Comparison of ENCODE assay signal across 9 mouse cellular contexts in the genomic region with DNA sequence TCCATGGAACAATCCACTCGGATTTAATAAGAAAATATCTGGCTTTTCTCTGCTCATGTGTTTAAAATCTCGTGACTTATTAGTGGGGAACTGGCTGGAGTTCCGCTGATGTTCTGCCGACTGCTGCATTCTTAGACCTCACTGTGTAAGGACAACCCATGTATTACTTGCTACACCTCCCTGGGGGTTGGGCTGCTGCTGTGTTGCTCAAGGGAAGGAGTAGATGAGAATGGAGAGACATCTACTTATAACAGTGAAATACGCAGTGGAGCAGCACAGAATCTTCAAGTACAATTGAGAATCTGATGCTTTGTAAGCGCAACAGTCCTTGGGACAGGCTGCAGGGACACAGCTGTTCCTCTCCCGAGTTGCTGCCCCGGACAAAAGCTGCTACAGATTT.
DNase-seq lines count a peak whose midpoint lies in the region; ATAC-seq lines count a peak whose summit lies in the region.
"Had no signal": no experiment of that assay in that cellular context is flagged by ENCODE, and none has a peak within 500 bp of the region (broad histone marks: within the 10 kb centered on the region; RNA-seq: fewer than 3 reads in every experiment).

No protein-coding gene starts in this region.

- no peaks in the 10 kb centered on the region for H3K27me3 ChIP-seq in hindbrain, embryonic 11.5 days (ENCODE audit: control insufficient read depth, insufficient read depth, low read length)
- H3K27me3 ChIP-seq in hindbrain, embryonic 12.5 days: no peaks in the 10 kb centered on the region
- H3K27me3 ChIP-seq in embryonic facial prominence, embryonic 15.5 days: no peaks in the 10 kb centered on the region
- H3K27me3 ChIP-seq in heart, embryonic 15.5 days: no peaks in the 10 kb centered on the region
- H3K27me3 ChIP-seq in stomach, embryonic 16.5 days (ENCODE audit: control insufficient read depth, insufficient read depth, low read length): no peaks in the 10 kb centered on the region
- H3K27me3 ChIP-seq: CH12.LX had no signal

- H3K9me3 ChIP-seq in hindbrain, embryonic 11.5 days (ENCODE audit: control insufficient read depth, low read length): no peaks in the 10 kb centered on the region
- H3K9me3 ChIP-seq in hindbrain, embryonic 12.5 days (replicated peaks): no peaks in the 10 kb centered on the region
- no peaks in the 10 kb centered on the region for H3K9me3 ChIP-seq in embryonic facial prominence, embryonic 15.5 days (replicated peaks)
- no peaks in the 10 kb centered on the region for H3K9me3 ChIP-seq in heart, embryonic 15.5 days (replicated peaks)
- no peaks in the 10 kb centered on the region for H3K9me3 ChIP-seq in stomach, embryonic 16.5 days (replicated peaks; ENCODE audit: control insufficient read depth, low read length)

- no peak overlapping the region for H3K4me3 ChIP-seq in hindbrain, embryonic 11.5 days (ENCODE audit: low read depth, low read length)
- H3K4me3 ChIP-seq in hindbrain, embryonic 12.5 days: no peak overlapping the region
- no peak overlapping the region for H3K4me3 ChIP-seq in embryonic facial prominence, embryonic 15.5 days (replicated peaks)
- peak overlapping the region; percentile 45 for H3K4me3 ChIP-seq in heart, embryonic 15.5 days
- peak overlapping the region; percentile 20 for H3K4me3 ChIP-seq in stomach, embryonic 16.5 days (replicated peaks; ENCODE audit: low read length)

- no peak overlapping the region for H3K27ac ChIP-seq in hindbrain, embryonic 11.5 days (ENCODE audit: low read depth, low read length)
- no peak overlapping the region for H3K27ac ChIP-seq in hindbrain, embryonic 12.5 days
- H3K27ac ChIP-seq in embryonic facial prominence, embryonic 15.5 days (replicated peaks): peak overlapping the region; percentile 48; the same call in 1 of the 2 replicates
- peak overlapping the region; percentile 85 for H3K27ac ChIP-seq in heart, embryonic 15.5 days
- H3K27ac ChIP-seq in stomach, embryonic 16.5 days (ENCODE audit: low read length): peak overlapping the region; percentile 86

- no peak for ATAC-seq in hindbrain, embryonic 11.5 days (ENCODE audit: low FRiP score)
- no peak for ATAC-seq in hindbrain, embryonic 12.5 days (ENCODE audit: low FRiP score)
- no peak for ATAC-seq in embryonic facial prominence, embryonic 15.5 days (ENCODE audit: insufficient number of reproducible peaks, low FRiP score, low TSS enrichment, low read depth)
- peak; percentile 80 for ATAC-seq in heart, embryonic 15.5 days (replicated peaks; ENCODE audit: insufficient number of reproducible peaks, insufficient read depth, low FRiP score, low read depth)
- ATAC-seq in megakaryocyte progenitor cell, adult 5-6 weeks (replicated peaks; ENCODE audit: poor library complexity): peak; percentile 35; the same call in 1 of the 2 replicates
- ATAC-seq in stomach, embryonic 16.5 days (ENCODE audit: insufficient read depth, low FRiP score): peak; percentile 84; the same call in 1 of the 2 replicates

- no peaks in the 10 kb centered on the region for H3K36me3 ChIP-seq in hindbrain, embryonic 11.5 days (ENCODE audit: control insufficient read depth, insufficient read depth, low read length)
- H3K36me3 ChIP-seq in hindbrain, embryonic 12.5 days: no peaks in the 10 kb centered on the region
- H3K36me3 ChIP-seq in embryonic facial prominence, embryonic 15.5 days: no peaks in the 10 kb centered on the region
- H3K36me3 ChIP-seq in heart, embryonic 15.5 days: no peaks in the 10 kb centered on the region
- H3K36me3 ChIP-seq in stomach, embryonic 16.5 days (ENCODE audit: control insufficient read depth, insufficient read depth, low read length): no peaks in the 10 kb centered on the region

- peak; percentile 22 for DNase-seq in hindbrain, embryonic 11.5 days (ENCODE audit: low spot score)
- peak; percentile 77 to 78 for DNase-seq in kidney, postnatal 36 days
- DNase-seq in thymus, postnatal 36 days: no peak

- 59% methylated on average over 8 of the region's 8 CpGs for WGBS in hindbrain, embryonic 11.5 days
- 48% methylated on average over 8 of the region's 8 CpGs for WGBS in hindbrain, embryonic 12.5 days
- WGBS in embryonic facial prominence, embryonic 15.5 days: 31% methylated on average over 8 of the region's 8 CpGs
- WGBS in heart, embryonic 15.5 days: 26% methylated on average over 8 of the region's 8 CpGs
- 25% methylated on average over 8 of the region's 8 CpGs for WGBS in stomach, embryonic 16.5 days

- no peak overlapping the region for H3K9ac ChIP-seq in hindbrain, embryonic 11.5 days (ENCODE audit: low read depth, low read length)
- no peak overlapping the region for H3K9ac ChIP-seq in hindbrain, embryonic 12.5 days
- no peak overlapping the region for H3K9ac ChIP-seq in embryonic facial prominence, embryonic 15.5 days
- H3K9ac ChIP-seq in heart, embryonic 15.5 days: peak overlapping the region; percentile 16; the same call in 1 of the 2 replicates
- peak overlapping the region; percentile 50 for H3K9ac ChIP-seq in stomach, embryonic 16.5 days (ENCODE audit: low read length)

- H3K4me2 ChIP-seq in hindbrain, embryonic 11.5 days (replicated peaks; ENCODE audit: low read depth, low read length): no peak overlapping the region
- H3K4me2 ChIP-seq in hindbrain, embryonic 12.5 days (replicated peaks): no peak overlapping the region
- H3K4me2 ChIP-seq in embryonic facial prominence, embryonic 15.5 days (replicated peaks): peak overlapping the region; percentile 15; the same call in 1 of the 2 replicates
- peak overlapping the region; percentile 51 for H3K4me2 ChIP-seq in heart, embryonic 15.5 days
- peak overlapping the region; percentile 43 for H3K4me2 ChIP-seq in stomach, embryonic 16.5 days (ENCODE audit: low read depth, low read length)

- H3K4me1 ChIP-seq in hindbrain, embryonic 11.5 days (replicated peaks; ENCODE audit: control insufficient read depth, insufficient read depth, low read length): no peaks in the 10 kb centered on the region
- H3K4me1 ChIP-seq in hindbrain, embryonic 12.5 days: peaks cover 33% of the 10 kb centered on the region
- peaks cover 15% of the 10 kb centered on the region for H3K4me1 ChIP-seq in embryonic facial prominence, embryonic 15.5 days
- H3K4me1 ChIP-seq in heart, embryonic 15.5 days (replicated peaks): peaks cover 20% of the 10 kb centered on the region
- H3K4me1 ChIP-seq in stomach, embryonic 16.5 days (ENCODE audit: control insufficient read depth, insufficient read depth, low read length): peaks cover 16% of the 10 kb centered on the region

Comparison
In these comparisons a context has a peak if more than half of its experiments do, and no peak if none do; other contexts are left out.
1. ATAC-seq: peak in heart, embryonic 15.5 days (single experiment), megakaryocyte progenitor cell, adult 5-6 weeks (single experiment) and stomach, embryonic 16.5 days (single experiment); none in hindbrain, embryonic 11.5 days (single experiment), hindbrain, embryonic 12.5 days (single experiment) and embryonic facial prominence, embryonic 15.5 days (single experiment).
2. DNase-seq: peak in hindbrain, embryonic 11.5 days (single experiment) and kidney, postnatal 36 days (2 of 2); none in thymus, postnatal 36 days (0 of 2).
3. H3K27ac ChIP-seq: peak in embryonic facial prominence, embryonic 15.5 days (single experiment), heart, embryonic 15.5 days (single experiment) and stomach, embryonic 16.5 days (single experiment); none in hindbrain, embryonic 11.5 days (single experiment) and hindbrain, embryonic 12.5 days (single experiment).
4. H3K4me2 ChIP-seq: peak in embryonic facial prominence, embryonic 15.5 days (single experiment), heart, embryonic 15.5 days (single experiment) and stomach, embryonic 16.5 days (single experiment); none in hindbrain, embryonic 11.5 days (single experiment) and hindbrain, embryonic 12.5 days (single experiment).
5. H3K4me3 ChIP-seq: peak in heart, embryonic 15.5 days (single experiment) and stomach, embryonic 16.5 days (single experiment); none in hindbrain, embryonic 11.5 days (single experiment), hindbrain, embryonic 12.5 days (single experiment) and embryonic facial prominence, embryonic 15.5 days (single experiment).
6. H3K9ac ChIP-seq: peak in heart, embryonic 15.5 days (single experiment) and stomach, embryonic 16.5 days (single experiment); none in hindbrain, embryonic 11.5 days (single experiment), hindbrain, embryonic 12.5 days (single experiment) and embryonic facial prominence, embryonic 15.5 days (single experiment).